Mouse (Mus musculus) hindbrain, embryonic 10.5 days (tissue): ENCODE measurements around the gene A130010J15Rik. TPM values are rescaled to one million over a fixed set of nuclear protein-coding genes. Genes with fewer than 3 reads are reported as not detected.

Experiments used
- DNase-seq: peaks from one replicate; pipeline ENCODE4 v3.0.0-alpha.2; 2017; ENCODE audit warnings: low spot score
- H3K27ac ChIP-seq: fragments of 300-500 bp; sonication (generic); 2 replicates; pipeline ENCODE4 v1.5.1; 2016; ENCODE audit warnings: mild to moderate bottlenecking, moderate library complexity
- H3K27me3 ChIP-seq: fragments of 300-500 bp; sonication (generic); 2 replicates; pipeline ENCODE4 v1.6.1; 2016; ENCODE audit warnings: mild to moderate bottlenecking; ENCODE audit not compliant: poor library complexity, insufficient read depth, severe bottlenecking
- H3K36me3 ChIP-seq: fragments of 300-500 bp; sonication (generic); 2 replicates; pipeline ENCODE4 v1.6.1; 2016; ENCODE audit warnings: mild to moderate bottlenecking, moderate library complexity
- H3K4me1 ChIP-seq: fragments of 300-500 bp; sonication (generic); replicated peaks from 2 replicates; pipeline ENCODE4 v1.6.1; 2016; ENCODE audit warnings: mild to moderate bottlenecking
- H3K4me3 ChIP-seq: fragments of 300-500 bp; sonication (generic); 2 replicates; pipeline ENCODE4 v1.5.1; 2016; ENCODE audit warnings: mild to moderate bottlenecking, moderate library complexity
- H3K9me3 ChIP-seq: fragments of 300-500 bp; sonication (generic); 2 replicates; pipeline ENCODE4 v1.6.1; 2016; ENCODE audit warnings: mild to moderate bottlenecking, moderate library complexity
- WGBS: fragments of 180-500 bp; shearing (Covaris S2); methylation state at CpG from one replicate; pipeline ENCODE4 v1.1.7; 2016; 5-methylcytosine and 5-hydroxymethylcytosine counted together
- polyA plus RNA-seq: library from polyadenylated mRNA; unstranded; fragments of >200 nt; fragmentation: Nextera tagmentation; extraction: Ambion mirVana; gene quantifications from 2 replicates; pipeline ENCODE4 v1.2.1, GENCODE M21; 2016

Gene A130010J15Rik
- polyA plus RNA-seq, 1 experiment from 2014 or later, result 13.8 TPM

DNA sequence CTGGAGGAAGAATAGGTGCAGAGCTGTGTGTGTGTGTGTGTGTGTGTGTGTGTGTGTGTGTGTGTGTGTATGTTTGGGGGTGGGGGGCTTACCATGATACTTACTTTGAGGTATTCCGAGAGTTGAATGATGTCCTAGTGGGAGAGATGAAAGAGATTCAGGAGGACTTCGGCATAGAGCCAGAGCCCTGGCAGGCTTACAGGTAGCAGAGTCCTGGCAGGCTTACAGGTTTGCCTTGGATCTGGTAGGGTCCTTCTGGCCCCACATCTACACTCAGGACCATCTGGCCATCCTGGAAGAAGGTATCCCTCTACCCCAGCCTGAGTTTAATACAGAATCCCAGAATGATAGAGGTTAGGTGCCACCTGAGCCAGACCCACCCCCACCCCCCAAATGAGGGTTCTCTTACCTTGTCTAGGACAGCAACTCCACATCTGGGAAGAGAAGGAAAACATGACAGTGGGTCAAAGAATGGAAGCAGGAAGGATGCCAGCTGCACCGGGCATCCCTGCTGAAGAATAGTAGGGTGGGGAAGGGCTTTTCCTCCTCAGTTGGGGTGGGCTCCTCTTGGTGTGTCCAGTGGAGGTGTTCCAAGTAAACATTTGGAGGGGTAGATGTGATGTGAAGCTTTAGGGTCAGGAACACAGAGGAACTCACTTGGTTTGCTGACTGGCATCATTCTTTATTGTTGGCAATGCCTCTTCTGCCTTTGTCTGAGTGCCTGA is 26.7 kb downstream of the A130010J15Rik start:
- Histone ChIP-seq H3K4me1 (peaks cover 6% of the 10 kb centered on the region), H3K27me3 (no peaks in the 10 kb centered on the region), H3K4me3 (no peak overlapping the region), H3K36me3 (no peaks in the 10 kb centered on the region), H3K27ac (no peak overlapping the region), H3K9me3 (no peaks in the 10 kb centered on the region)
- DNase-seq, result no peak
- WGBS, result 85% methylated on average over 3 of the region's 3 CpGs

DNA sequence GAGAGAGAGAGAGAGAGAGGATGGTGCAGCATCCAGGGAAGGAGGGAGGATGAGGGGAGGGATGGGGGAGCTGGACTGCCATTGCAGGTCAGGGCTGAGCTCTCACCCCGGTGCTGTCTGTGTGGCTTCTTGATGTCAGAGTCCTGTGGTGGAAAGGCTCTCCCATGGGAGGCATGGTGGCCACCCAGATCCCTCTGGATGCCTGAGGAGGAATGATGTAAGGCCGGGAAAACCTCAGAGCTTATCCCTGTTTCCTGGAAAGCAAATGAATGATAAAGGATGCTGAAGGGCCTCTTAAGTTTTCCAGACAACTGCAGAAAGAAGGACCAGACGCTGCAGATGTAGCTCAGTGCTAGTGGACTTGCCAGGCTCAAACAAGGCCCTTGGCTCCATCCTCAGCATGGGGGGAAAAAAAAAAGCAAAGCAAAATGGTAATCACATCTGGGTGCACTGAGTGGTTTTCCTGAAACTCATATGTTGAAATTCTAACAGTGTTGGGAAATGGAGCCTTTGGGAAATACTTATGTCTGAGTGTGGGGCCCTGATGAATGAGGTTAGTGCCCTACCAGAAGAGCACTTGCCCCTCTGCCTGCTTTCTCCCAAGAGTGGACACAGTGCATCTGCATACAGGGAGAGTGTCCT is 27.4 kb downstream of the A130010J15Rik start:
- Histone ChIP-seq H3K36me3 (no peaks in the 10 kb centered on the region), H3K27me3 (no peaks in the 10 kb centered on the region), H3K4me1 (no peaks in the 10 kb centered on the region; the same call in 1 of the 2 replicates), H3K27ac (no peak overlapping the region), H3K9me3 (no peaks in the 10 kb centered on the region), H3K4me3 (no peak overlapping the region)
- no peak for DNase-seq
- WGBS, result 78% methylated on average over 3 of the region's 3 CpGs

DNA sequence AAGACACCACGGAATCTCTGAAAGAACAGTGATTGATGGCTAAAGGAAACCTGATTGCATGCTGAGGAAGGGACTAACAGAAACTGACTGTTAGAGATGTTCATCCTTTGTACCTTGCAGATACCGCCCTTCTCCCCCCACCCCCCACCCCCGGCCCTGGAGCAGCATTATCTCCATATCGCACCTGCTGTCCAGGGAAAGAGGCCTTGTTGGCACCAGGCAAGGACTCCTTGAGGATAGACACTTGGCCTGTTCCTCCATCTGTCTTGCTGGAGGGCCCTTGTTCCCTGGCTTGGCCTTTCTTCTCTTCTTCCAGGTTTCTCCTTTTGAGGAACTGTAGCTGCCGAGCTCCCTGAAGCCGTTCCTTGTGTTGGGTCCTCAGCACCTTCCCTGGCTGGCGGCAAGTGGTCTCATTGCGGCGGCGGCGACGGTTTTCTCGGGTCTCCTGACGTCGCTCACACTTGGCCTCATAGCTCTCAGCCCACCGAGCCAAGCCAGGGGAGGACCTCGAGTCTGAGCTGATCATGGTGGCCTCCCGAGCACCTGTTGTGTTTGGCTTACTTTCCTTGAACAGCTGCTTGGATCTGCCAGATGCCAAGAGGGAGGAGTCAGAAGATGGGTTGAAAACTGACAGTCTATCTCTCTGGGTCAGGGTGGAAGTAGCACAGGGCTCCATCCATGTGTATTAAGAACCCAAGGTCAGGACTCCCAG is 29.8 kb downstream of the A130010J15Rik start:
- Histone ChIP-seq H3K9me3 (no peaks in the 10 kb centered on the region), H3K27ac (no peak overlapping the region), H3K4me1 (no peaks in the 10 kb centered on the region; the same call in 1 of the 2 replicates), H3K4me3 (no peak overlapping the region), H3K36me3 (no peaks in the 10 kb centered on the region), H3K27me3 (no peaks in the 10 kb centered on the region; the same call in 1 of the 2 replicates)
- no peak for DNase-seq
- WGBS, result 92% methylated on average over 18 of the region's 18 CpGs

DNA sequence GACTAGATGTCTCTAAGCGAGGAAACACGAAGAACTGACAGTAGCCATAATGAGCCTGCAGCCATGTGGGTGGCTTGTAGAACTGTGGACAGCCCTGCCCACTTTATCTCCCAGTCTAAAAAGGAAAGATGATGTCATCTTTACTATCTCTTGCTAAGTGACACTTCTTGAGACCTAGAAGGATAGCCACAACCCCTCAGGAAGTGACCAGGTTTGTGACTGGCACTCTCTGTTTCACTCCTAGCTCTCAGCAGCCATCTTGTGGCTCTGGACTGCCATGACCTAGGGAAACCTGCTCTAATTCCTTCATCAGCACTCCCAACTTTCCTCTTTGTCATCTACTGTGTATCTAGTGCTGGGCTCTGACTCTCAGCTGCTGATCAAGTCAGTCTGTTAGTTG is 30.5 kb downstream of the A130010J15Rik start:
- no peak for DNase-seq
- WGBS, result 93% methylated on average over 2 of the region's 2 CpGs
- no peaks in the 10 kb centered on the region; the same call in 1 of the 2 replicates for H3K4me1 ChIP-seq
- H3K27me3 ChIP-seq, result no peaks in the 10 kb centered on the region; the same call in 1 of the 2 replicates
- no peaks in the 10 kb centered on the region for H3K36me3 ChIP-seq
- no peaks in the 10 kb centered on the region for H3K9me3 ChIP-seq
- no peak overlapping the region for H3K27ac ChIP-seq
- no peak overlapping the region for H3K4me3 ChIP-seq

- H3K27ac ChIP-seq, result no peak overlapping the region
- 78% methylated on average over 8 of the region's 8 CpGs for WGBS
- H3K4me1 ChIP-seq, result no peaks in the 10 kb centered on the region; the same call in 1 of the 2 replicates
- H3K36me3 ChIP-seq, result no peaks in the 10 kb centered on the region
- DNase-seq, result no peak
- H3K9me3 ChIP-seq, result no peaks in the 10 kb centered on the region
- no peak overlapping the region for H3K4me3 ChIP-seq
- no peaks in the 10 kb centered on the region; the same call in 1 of the 2 replicates for H3K27me3 ChIP-seq
Observed at GRCm38 (mm10) chr1:193200640-193201382, 33.0 kb downstream of the A130010J15Rik start.

- 67% methylated on average over 5 of the region's 5 CpGs for WGBS
Observed at GRCm38 (mm10) chr1:193201383-193201778, 33.5 kb downstream of the A130010J15Rik start, which contains the start of gene Traf3ip3. Gene Traf3ip3, minus strand, starts transcription at chr1:193201703.

GRCm38 (mm10) chr1:193203821-193204220 is 36.0 kb downstream of the A130010J15Rik start:
- no peaks in the 10 kb centered on the region; the same call in 1 of the 2 replicates for H3K4me1 ChIP-seq
- WGBS, result 84% methylated on average over 2 of the region's 2 CpGs

More at GRCm38 (mm10) chr1:193201383-193201778, 33.5 kb downstream of the A130010J15Rik start, which contains the start of gene Traf3ip3:
- Histone ChIP-seq H3K4me3 (no peak within 1 kb of the TSS), H3K4me1 (no peaks in the 10 kb centered on the region; the same call in 1 of the 2 replicates), H3K27me3 (no peaks in the 10 kb centered on the region; the same call in 1 of the 2 replicates), H3K9me3 (no peaks in the 10 kb centered on the region), H3K36me3 (no peaks in the 10 kb centered on the region), H3K27ac (no peak within 1 kb of the TSS)
- no peak for DNase-seq

DNA sequence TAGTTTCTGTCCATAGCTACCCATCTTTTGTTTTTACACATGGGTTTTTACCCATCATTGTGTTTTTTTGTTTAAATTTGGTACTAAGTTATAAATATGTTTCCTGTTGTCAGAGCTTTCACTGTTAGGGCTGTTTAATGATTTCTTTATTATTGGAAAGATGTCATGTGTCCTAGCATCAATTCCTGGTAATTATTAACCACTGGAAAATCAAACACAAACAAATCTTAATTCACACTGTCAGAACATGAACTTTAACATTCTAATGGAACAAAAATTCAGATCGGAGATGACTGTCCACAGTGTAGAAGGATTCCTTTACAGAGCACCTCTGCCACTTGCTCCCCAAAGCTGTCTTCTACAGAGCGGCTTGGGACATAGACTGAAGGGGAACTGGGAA is 37.6 kb downstream of the A130010J15Rik start:
- no peak overlapping the region for H3K4me3 ChIP-seq
- no peak overlapping the region for H3K27ac ChIP-seq
- no peaks in the 10 kb centered on the region for H3K4me1 ChIP-seq
- WGBS, result 91% methylated on average over 2 of the region's 2 CpGs
- H3K9me3 ChIP-seq, result no peaks in the 10 kb centered on the region
- no peak for DNase-seq
- no peaks in the 10 kb centered on the region for H3K36me3 ChIP-seq
- no peaks in the 10 kb centered on the region; the same call in 1 of the 2 replicates for H3K27me3 ChIP-seq

More at GRCm38 (mm10) chr1:193203821-193204220, 36.0 kb downstream of the A130010J15Rik start:
- no peak for DNase-seq
- no peaks in the 10 kb centered on the region; the same call in 1 of the 2 replicates for H3K27me3 ChIP-seq
- H3K9me3 ChIP-seq, result no peaks in the 10 kb centered on the region
- no peak overlapping the region for H3K27ac ChIP-seq
- no peak overlapping the region for H3K4me3 ChIP-seq
- H3K36me3 ChIP-seq, result no peaks in the 10 kb centered on the region

DNA sequence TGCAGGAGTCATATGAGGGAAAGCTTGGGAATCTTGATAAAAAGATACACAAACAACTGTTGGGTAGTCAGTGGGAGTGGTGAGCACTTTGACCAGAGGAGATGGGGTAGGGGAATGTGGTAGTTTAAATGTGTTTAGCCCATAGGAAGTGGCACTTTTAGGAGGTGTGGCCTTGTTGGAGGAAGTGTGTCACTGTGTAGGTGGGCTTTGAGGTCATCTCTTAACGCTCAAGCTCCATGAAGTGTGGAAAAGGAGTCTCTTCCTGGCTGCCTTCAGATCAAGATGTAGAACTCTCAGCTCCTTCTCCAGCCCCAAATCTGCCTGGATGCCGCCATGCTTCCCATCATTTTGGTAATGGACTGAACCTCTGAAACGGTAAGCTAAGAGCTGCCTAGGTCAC is 39.7 kb downstream of the A130010J15Rik start, which contains the start of gene Lamb3:
Gene Lamb3, plus strand, starts transcription at position 197 of the 400 bp plus-strand sequence.
- Histone ChIP-seq H3K9me3 (no peaks in the 10 kb centered on the region), H3K27ac (no peak within 1 kb of the TSS), H3K4me1 (no peaks in the 10 kb centered on the region), H3K36me3 (no peaks in the 10 kb centered on the region), H3K27me3 (no peaks in the 10 kb centered on the region), H3K4me3 (no peak within 1 kb of the TSS)
- WGBS, result 90% methylated on average over 3 of the region's 3 CpGs
- DNase-seq, result no peak

GRCm38 (mm10) chr1:193208178-193208577 is 40.3 kb downstream of the A130010J15Rik start:
- H3K4me3 ChIP-seq, result no peak overlapping the region
- WGBS, result 41% methylated on average over 2 of the region's 2 CpGs
- H3K36me3 ChIP-seq, result no peaks in the 10 kb centered on the region
- H3K27ac ChIP-seq, result no peak overlapping the region
- no peaks in the 10 kb centered on the region for H3K9me3 ChIP-seq
- no peaks in the 10 kb centered on the region for H3K27me3 ChIP-seq
- peak; percentile 34 for DNase-seq
- H3K4me1 ChIP-seq, result no peaks in the 10 kb centered on the region

DNA sequence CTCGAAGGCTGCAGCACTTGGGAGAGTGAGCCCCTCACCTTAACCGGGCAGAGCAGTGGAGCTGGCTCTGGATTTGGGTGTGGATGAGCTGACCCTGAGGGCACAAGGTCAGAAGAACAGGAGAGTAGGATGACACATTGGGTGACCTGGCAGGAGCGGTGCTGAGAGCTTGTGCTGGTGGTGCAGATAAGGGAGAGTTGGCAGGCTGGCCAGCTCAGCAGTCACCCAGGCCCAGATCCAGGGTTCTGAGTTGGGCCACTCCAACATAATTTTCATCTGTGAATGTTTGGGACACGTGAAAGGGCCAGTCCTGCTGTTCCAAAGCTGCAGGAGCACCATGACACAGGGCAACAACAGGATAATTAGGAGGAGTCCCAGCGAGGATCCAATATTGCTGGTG is 43.5 kb downstream of the A130010J15Rik start:
- DNase-seq, result no peak
- H3K27me3 ChIP-seq, result no peaks in the 10 kb centered on the region
- no peak overlapping the region for H3K4me3 ChIP-seq
- H3K27ac ChIP-seq, result no peak overlapping the region
- WGBS, result 80% methylated on average over 5 of the region's 5 CpGs
- no peaks in the 10 kb centered on the region for H3K9me3 ChIP-seq
- H3K36me3 ChIP-seq, result no peaks in the 10 kb centered on the region
- H3K4me1 ChIP-seq, result no peaks in the 10 kb centered on the region

DNA sequence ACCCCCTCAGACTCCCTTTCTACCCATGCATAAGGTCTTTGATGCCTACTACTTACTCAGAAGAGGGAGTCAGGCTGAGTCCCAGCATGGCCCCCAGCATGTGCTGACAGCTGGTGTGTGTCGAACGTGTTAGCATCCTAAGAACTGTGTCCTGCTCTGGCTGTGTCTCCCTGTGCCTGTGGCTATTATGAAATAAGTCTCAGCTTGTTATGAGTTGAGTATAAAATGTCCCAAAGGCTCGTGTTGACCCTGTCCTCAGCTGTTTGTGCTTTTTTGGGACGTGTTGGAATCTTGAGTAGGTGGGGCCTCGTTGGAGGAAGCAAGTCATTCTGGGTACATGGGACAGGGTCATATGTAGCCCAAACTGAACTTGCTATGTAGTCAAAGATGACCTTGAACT is 46.2 kb downstream of the A130010J15Rik start:
- Histone ChIP-seq H3K9me3 (no peaks in the 10 kb centered on the region), H3K4me3 (no peak overlapping the region), H3K27ac (no peak overlapping the region), H3K36me3 (no peaks in the 10 kb centered on the region), H3K4me1 (no peaks in the 10 kb centered on the region), H3K27me3 (no peaks in the 10 kb centered on the region)
- WGBS, result 84% methylated on average over 5 of the region's 5 CpGs
- no peak for DNase-seq
